Mouse (Mus musculus): ENCODE measurements around the gene Ifit1bl2. TPM values are rescaled to one million over a fixed set of nuclear protein-coding genes. Genes with fewer than 3 reads are reported as not detected.
A peak's percentile ranks its signal among the peaks of the same experiment; 100 is the strongest.
"Not testable (repeated sequence)": the region's sequence is repeated elsewhere in the genome, so short reads cannot be mapped to it uniquely, and the experiment has no call there.

The Ifit1bl2 gene
- polyA plus RNA-seq, 1 experiment from 2014 or later = 0.36 TPM

DNA sequence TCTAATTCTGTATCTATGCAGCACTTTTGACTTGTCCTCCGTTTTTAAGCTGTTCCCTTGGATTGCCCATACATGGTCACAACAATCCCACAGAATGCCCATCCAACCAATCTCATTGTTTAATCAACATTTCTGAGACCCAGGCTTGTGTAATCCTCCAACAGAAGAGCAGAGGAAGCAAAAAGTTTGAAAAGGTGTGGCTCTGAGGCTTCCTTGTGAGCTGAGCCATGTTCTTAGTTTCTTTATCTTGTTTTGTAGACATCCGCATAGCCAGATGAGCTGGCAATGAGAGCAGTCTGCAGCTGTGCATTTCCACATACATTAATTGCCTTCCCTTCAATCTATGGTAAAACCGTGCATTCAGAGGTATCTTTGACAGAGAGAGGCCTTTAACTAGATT lies 35.1 kb downstream of the Ifit1bl2 start:
- no peak overlapping the region for H3K4me2 ChIP-seq (replicated peaks)
- H3K4me1 ChIP-seq = peaks cover 11% of the 10 kb centered on the region
- no peaks in the 10 kb centered on the region for H3K36me3 ChIP-seq
- no peak overlapping the region for H3K27ac ChIP-seq
- ATAC-seq (ENCODE audit: low FRiP score, low read depth) = no peak
- 87% methylated on average over 3 of the region's 3 CpGs for WGBS
- no peak overlapping the region for H3K4me3 ChIP-seq
- no peaks in the 10 kb centered on the region for H3K9me3 ChIP-seq
- H3K27me3 ChIP-seq = no peaks in the 10 kb centered on the region
- H3K9ac ChIP-seq = no peak overlapping the region

DNA sequence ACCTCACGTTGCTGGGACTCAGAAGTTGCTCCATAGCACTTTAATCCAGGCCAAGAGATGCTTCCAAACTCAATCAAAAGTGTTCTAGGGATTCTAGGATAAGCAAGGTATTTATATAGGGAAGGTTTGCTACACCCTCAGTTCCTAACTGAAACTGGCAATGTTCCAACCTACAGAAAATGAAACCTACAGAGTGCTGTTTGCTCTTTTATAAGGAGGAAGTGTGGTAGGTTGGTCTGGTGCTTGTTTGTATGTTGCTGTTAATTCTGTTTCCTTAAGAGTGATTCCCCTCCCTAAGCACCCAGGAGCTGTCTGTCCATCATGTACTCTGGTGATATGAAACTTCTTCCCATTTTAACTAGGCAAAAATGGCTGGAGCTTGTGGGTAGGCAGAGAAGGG lies 38.7 kb downstream of the Ifit1bl2 start, which contains the start of gene Ifit1bl1:
Ifit1bl1 (minus strand) TSS at position 69 of the 400 bp plus-strand sequence.
- not testable (repeated sequence) for H3K9ac ChIP-seq; H3K4me2 ChIP-seq (replicated peaks); H3K27me3 ChIP-seq; H3K4me3 ChIP-seq; ATAC-seq (ENCODE audit: low FRiP score, low read depth); H3K4me1 ChIP-seq; H3K27ac ChIP-seq; H3K36me3 ChIP-seq; H3K9me3 ChIP-seq
- 57% methylated on average over 1 of the region's 1 CpGs for WGBS

DNA sequence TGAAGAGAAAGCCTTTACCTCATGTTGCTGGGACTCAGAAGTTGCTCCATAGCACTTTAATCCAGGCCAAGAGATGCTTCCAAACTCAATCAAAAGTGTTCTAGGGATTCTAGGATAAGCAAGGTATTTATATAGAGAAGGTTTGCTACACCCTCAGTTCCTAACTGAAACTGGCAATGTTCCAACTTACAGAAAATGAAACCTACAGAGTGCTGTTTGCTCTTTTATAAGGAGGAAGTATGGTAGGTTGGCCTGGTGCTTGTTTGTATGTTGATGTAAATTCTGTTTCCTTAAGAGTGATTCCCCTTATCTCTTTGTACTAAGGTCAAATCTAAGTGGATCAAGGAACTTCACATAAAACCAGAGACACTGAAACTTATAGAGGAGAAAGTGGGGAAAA lies 41.3 kb downstream of the Ifit1bl2 start:
- not testable (repeated sequence) for ATAC-seq (ENCODE audit: low FRiP score, low read depth); H3K4me1 ChIP-seq; H3K27ac ChIP-seq; H3K4me2 ChIP-seq (replicated peaks); H3K4me3 ChIP-seq; H3K9me3 ChIP-seq; H3K36me3 ChIP-seq; H3K9ac ChIP-seq; H3K27me3 ChIP-seq

DNA sequence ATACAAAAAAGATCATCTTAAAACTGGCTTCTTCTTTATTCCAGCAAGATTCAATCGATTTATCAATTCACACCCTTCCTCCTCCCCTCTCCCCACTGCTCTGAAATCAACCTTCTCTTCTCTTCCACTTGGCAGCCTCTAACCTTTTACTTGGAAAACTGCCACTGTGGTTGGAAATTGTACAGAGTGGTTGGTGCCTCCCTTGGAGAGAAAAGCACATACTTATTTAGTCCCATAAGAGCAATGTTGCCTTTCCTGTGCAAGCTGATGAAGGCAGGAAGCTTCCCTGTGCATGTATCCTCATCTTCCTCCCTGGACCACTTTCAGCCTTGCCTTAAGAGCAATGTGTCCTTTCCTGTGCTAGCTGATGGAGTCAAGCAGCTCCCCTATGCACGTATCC lies 42.2 kb downstream of the Ifit1bl2 start:
- Histone ChIP-seq H3K27me3 (no peaks in the 10 kb centered on the region), H3K9ac (no peak overlapping the region), H3K4me1 (peaks cover 5% of the 10 kb centered on the region), H3K4me3 (no peak overlapping the region), H3K4me2 (replicated peaks) (no peak overlapping the region), H3K36me3 (no peaks in the 10 kb centered on the region), H3K27ac (no peak overlapping the region), H3K9me3 (no peaks in the 10 kb centered on the region)
- 75% methylated on average over 2 of the region's 2 CpGs for WGBS
- no peak for ATAC-seq (ENCODE audit: low FRiP score, low read depth)

DNA sequence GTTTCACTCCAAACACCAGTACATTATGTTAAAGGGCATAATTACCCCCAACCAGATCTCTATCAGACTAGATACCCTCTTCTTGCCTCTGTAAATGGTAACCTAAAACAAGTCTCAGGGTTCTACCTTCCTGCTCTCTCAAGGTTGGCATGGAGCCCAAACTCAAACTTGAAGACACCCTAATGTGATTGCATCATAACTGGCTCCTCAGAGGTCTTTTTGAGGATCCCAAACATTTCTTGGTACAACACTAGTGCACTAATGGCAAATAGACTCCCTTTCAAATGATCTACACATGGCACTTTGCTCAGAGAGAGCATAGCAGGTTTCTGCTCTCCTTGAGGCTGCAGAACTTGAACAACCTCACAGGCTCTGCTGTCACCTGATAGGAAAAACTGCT lies 43.7 kb downstream of the Ifit1bl2 start:
- no peaks in the 10 kb centered on the region for H3K36me3 ChIP-seq
- H3K27ac ChIP-seq = no peak overlapping the region
- H3K9ac ChIP-seq = no peak overlapping the region
- H3K4me3 ChIP-seq = no peak overlapping the region
- ATAC-seq (ENCODE audit: low FRiP score, low read depth) = no peak
- H3K4me1 ChIP-seq = peaks cover 5% of the 10 kb centered on the region
- no peaks in the 10 kb centered on the region for H3K9me3 ChIP-seq
- H3K27me3 ChIP-seq = no peaks in the 10 kb centered on the region
- H3K4me2 ChIP-seq (replicated peaks) = no peak overlapping the region

DNA sequence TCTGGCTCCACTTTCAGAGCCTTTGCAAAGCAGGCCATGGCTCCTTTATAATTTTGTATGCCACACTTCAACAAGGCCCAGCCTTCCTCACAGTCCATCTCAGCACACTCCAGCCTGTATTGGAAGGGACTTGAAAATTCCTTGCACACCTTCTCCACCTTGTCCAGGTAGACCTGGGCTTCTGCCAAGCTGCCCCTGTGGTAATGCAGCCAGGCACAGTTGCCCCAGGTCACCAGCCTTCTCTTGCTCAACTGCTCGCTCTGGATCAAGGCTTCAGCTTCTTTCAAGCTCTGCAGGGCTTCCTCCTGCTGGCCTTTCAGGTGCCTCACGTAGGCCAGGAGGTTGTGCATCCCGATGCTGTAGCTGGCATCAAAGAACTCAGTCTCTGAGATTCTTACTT lies 46.0 kb downstream of the Ifit1bl2 start:
- WGBS = 76% methylated on average over 3 of the region's 3 CpGs
- not testable (repeated sequence) for H3K9ac ChIP-seq

DNA sequence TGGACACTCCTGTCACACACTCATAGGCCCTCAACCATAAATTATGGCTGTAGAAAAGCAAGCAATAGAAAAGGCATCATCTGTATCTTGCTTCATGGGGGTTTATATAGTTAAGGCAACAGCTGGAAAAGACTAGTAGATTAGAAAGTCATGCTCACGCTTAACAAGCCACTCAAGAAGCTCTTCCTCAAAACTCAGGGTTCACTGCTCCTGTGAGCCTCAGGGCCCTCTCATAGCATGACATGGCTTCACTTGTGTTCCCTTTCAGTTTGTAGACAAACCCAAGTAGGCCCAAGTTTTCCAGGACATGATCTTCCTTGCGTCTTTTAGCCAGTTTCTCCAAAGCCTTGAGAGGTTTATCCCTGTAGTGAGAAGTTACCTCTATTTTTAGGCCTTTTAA lies 47.1 kb downstream of the Ifit1bl2 start:
- ATAC-seq (ENCODE audit: low FRiP score, low read depth) = no peak
- 89% methylated on average over 2 of the region's 2 CpGs for WGBS
- H3K36me3 ChIP-seq = no peaks in the 10 kb centered on the region
- no peak overlapping the region for H3K27ac ChIP-seq
- no peaks in the 10 kb centered on the region for H3K27me3 ChIP-seq
- H3K9ac ChIP-seq = no peak overlapping the region
- H3K4me2 ChIP-seq (replicated peaks) = no peak overlapping the region
- peaks cover 2% of the 10 kb centered on the region for H3K4me1 ChIP-seq
- no peak overlapping the region for H3K4me3 ChIP-seq
- H3K9me3 ChIP-seq = no peaks in the 10 kb centered on the region

More for the DNA sequence above, 46.0 kb downstream of the Ifit1bl2 start:
- ATAC-seq (ENCODE audit: low FRiP score, low read depth); H3K27ac ChIP-seq; H3K36me3 ChIP-seq; H3K27me3 ChIP-seq; H3K9me3 ChIP-seq; H3K4me1 ChIP-seq; H3K4me2 ChIP-seq (replicated peaks); H3K4me3 ChIP-seq: not testable (repeated sequence)

DNA sequence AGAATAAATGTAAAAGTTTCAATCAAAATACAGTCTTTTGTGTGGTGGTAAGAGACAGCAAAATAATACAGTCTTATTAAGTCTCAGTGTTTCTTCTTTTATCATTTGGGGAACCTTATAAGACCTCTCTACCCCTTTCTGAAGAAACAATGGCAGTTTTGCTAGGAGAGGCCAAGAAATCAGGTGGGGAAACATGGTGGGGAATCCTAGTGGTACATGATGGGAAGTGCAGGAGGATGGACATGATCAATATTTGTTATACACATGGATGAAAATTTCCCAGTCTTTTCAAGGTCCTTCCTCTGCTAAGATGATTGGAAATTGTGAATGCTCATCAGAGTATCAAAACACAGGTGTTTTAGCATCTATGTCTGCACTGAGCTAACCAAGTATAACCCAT lies 51.6 kb downstream of the Ifit1bl2 start:
- H3K36me3 ChIP-seq = no peaks in the 10 kb centered on the region
- no peak for ATAC-seq (ENCODE audit: low FRiP score, low read depth)
- H3K9me3 ChIP-seq = no peaks in the 10 kb centered on the region
- H3K9ac ChIP-seq = no peak overlapping the region
- no peak overlapping the region for H3K4me3 ChIP-seq
- no peaks in the 10 kb centered on the region for H3K4me1 ChIP-seq
- H3K4me2 ChIP-seq (replicated peaks) = no peak overlapping the region
- no peak overlapping the region for H3K27ac ChIP-seq
- H3K27me3 ChIP-seq = no peaks in the 10 kb centered on the region

DNA sequence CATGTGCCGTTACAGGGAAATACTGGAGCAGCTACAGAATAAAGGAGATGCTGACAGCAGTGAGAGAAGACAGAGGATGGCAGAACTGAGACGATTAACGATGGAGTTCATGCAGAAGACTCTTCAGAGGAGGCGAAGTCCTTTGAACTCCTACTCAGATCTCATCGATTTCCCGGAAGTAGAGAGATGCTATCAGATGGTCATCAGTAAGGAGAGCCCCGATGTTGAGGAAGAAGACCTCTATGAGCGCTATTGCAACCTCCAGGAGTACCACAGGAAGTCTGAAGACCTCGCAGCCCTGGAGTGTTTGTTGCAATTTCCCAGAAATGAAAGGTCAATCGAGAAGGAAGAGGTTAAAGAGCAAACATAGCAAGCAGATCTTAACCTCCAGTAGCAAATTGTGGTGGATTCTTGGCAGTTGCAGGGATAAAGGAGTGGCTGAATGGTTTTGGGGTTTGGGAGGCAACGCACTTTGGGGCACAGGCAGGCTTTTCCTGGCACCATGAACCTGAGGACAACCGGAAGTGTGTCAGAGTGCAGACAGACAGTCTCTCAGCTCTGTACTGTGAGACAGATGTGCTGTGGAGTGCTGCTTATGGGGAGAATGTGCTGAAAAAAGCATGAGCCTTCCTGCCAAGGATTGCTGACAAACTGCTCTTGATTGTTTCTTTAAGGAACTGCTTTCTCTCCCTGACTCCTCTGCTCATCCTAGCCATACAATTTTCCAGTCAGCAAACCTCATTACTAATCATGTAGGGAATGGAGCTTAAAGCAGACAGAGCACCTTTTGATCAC lies 52.4 kb downstream of the Ifit1bl2 start:
- not testable (repeated sequence) for H3K4me2 ChIP-seq (replicated peaks); H3K36me3 ChIP-seq; H3K27ac ChIP-seq; H3K4me3 ChIP-seq; H3K9ac ChIP-seq; H3K27me3 ChIP-seq; ATAC-seq (ENCODE audit: low FRiP score, low read depth); H3K9me3 ChIP-seq; H3K4me1 ChIP-seq
- 74% methylated on average over 9 of the region's 12 CpGs for WGBS

DNA sequence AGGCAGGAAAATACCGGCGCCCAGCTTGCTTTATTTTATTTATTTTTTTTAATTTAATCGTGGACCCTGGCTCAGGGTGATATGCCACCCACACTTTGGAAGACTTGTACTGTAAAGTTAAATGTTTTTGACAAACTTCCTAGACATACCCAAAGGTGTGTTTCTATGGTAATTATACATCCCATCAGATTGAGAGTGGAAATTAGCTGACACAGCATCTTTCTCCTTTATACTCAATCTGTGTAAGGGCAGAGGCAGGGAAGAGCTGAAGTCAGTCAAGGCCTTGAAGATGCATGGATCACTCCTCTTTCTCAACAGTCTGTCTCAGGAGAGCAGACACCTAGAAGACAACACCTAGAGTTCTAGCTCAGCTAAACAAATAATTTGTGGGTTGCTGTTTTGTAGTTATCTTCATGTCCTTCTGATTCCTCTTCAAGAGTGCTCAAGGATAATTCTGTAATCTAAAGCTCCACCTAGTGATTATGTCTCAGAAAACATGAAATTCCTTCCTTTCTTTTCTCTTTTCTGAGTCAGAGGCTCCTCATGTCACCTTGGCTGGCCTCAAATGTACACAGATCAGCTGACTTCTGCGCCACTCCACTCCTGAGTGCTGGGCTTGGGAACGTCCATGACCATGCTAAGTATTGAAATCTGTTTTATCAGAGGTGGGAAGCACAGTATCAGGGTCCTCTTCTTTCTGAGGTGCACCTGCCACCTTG lies 54.6 kb downstream of the Ifit1bl2 start:
- H3K9ac ChIP-seq; H3K27ac ChIP-seq; H3K27me3 ChIP-seq; H3K36me3 ChIP-seq; H3K4me1 ChIP-seq; H3K4me3 ChIP-seq; H3K4me2 ChIP-seq (replicated peaks); H3K9me3 ChIP-seq; ATAC-seq (ENCODE audit: low FRiP score, low read depth): not testable (repeated sequence)
- WGBS = 71% methylated on average over 5 of the region's 5 CpGs

DNA sequence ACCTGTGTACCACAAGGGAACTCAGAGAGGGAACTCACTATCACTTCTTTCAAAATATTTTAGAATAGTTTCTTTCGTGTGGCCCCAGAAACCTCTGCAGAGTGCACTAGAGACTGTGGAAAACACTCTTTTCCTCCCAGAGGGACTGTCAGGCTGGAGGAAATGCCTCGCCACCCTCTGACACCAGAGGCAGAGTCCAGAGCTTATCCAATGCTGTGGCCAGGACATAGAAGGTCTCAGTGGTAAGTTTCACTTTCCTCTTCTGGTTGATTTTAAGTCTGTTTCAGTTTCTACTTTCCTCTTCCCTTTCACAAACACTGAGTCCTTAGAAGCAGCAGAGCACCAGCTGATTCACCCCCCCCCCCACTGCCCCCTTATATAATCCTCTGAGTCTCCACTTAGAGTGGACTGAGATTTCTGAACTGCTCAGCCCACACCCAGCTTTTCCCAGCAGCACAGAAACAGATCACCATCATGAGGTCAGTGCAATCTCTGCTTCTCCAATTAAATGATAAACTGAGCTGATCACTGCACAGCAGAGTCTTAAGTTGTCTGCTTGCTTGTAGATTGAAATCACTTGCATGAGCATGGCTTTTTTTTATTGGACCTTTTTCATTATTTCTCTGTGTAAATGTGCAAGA lies 57.3 kb downstream of the Ifit1bl2 start, which contains the start of gene Ifit3:
Ifit3 (plus strand) TSS at position 406 of the 641 bp plus-strand sequence.
- not testable (repeated sequence) for H3K9me3 ChIP-seq; H3K4me3 ChIP-seq; H3K36me3 ChIP-seq; H3K4me2 ChIP-seq (replicated peaks); H3K27ac ChIP-seq; H3K4me1 ChIP-seq; H3K9ac ChIP-seq; H3K27me3 ChIP-seq
- 33% methylated on average over 2 of the region's 2 CpGs for WGBS
- peak; percentile 44; the same call in 1 of the 2 replicates for ATAC-seq (ENCODE audit: low FRiP score, low read depth)

DNA sequence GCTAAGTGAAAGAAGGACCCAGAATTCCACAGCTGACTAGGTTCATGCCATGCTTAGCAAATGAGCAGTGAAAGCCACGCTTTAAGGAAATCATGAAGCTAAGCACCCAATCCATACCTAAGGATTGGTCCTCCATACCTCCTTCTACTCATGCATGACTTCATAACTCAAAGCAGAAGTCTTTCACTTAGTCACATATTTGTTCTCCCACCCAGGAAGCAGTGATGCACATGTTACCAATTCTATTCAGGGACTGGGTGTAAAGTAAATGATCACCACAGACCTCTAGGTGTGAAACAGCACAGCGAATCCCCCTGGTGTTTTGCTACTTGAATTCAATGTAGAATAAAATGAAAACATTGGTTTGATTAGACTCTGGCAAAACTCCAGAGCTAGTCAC lies 57.8 kb downstream of the Ifit1bl2 start:
- not testable (repeated sequence) for H3K9me3 ChIP-seq; H3K9ac ChIP-seq; H3K27me3 ChIP-seq; H3K4me2 ChIP-seq (replicated peaks); H3K4me3 ChIP-seq; H3K27ac ChIP-seq; H3K4me1 ChIP-seq; H3K36me3 ChIP-seq
- ATAC-seq (ENCODE audit: low FRiP score, low read depth) = peak; percentile 51; the same call in 1 of the 2 replicates
- 61% methylated on average over 2 of the region's 2 CpGs for WGBS
